Mouse (Mus musculus): ENCODE results near the gene Cd55b. TPM values are rescaled to one million over a fixed set of nuclear protein-coding genes. Genes with fewer than 3 reads are reported as not detected.
"Not testable (repeated sequence)": the region's sequence is repeated elsewhere in the genome, so short reads cannot be mapped to it uniquely, and the experiment has no call there.

The Cd55b gene
- total and polyA plus RNA-seq, 2 experiments from 2014 or later, result not detected

DNA sequence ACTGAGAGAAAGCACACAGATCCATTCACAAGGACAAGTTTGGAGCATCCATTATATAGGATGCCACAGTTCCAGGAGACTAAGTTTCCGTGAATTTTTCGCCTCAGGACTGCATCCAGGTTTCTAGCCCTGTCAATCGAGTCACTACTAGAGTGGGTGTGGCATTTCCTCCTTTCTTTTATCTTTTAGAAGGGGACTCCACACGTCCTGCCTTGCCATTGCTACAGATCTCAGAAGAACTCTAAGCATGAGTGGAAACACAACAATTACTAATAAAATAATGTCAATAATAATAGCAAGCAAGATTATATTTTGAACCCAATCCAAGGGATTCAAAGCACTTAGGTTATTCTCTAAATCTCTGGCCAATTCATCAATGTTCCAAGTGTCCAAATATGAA, 8.1 kb upstream of the Cd55b start:
- Histone ChIP-seq H3K9me3 (ENCODE audit: low read length) (no peaks in the 10 kb centered on the region), H3K27me3 (ENCODE audit: insufficient read depth, low read length) (no peaks in the 10 kb centered on the region), H3K4me1 (ENCODE audit: insufficient read depth, low read length) (no peaks in the 10 kb centered on the region), H3K4me3 (ENCODE audit: low read length) (no peak overlapping the region), H3K27ac (no peak overlapping the region), H3K9ac (replicated peaks; ENCODE audit: low read length) (no peak overlapping the region), H3K36me3 (ENCODE audit: insufficient read depth, low read length) (no peaks in the 10 kb centered on the region), H3K4me2 (ENCODE audit: low read depth, low read length) (no peak overlapping the region)
- ATAC-seq (no peak), DNase-seq (ENCODE audit: low spot score) (no peak)
- no peak for TF ChIP-seq CTCF (IDR thresholded peaks at IDR 0.05; ENCODE audit: low read depth)
- 73% methylated on average over 4 of the region's 4 CpGs for WGBS

DNA sequence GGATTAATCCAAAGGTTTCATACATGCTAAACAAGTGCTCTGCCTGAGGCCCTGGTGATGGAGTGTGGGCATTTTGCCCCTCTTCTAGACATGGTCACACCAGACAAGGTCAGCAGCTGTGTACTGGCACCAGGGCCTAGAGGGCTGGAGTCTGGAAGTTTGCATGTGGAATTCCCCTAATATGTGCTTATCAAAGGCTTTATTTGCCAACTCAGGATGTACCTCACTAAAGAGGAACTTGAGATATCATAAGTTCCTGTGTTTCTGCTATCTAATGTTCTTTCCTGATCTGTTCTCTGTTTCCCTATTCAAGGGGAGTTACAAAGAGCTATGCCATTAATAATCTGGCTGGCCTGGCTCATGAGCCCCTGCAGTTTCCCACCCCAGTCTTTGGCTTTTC, 5.9 kb upstream of the Cd55b start:
- H3K4me1 ChIP-seq (ENCODE audit: insufficient read depth, low read length); H3K9ac ChIP-seq (replicated peaks; ENCODE audit: low read length); H3K36me3 ChIP-seq (ENCODE audit: insufficient read depth, low read length); ATAC-seq; DNase-seq (ENCODE audit: low spot score); H3K4me2 ChIP-seq (ENCODE audit: low read depth, low read length); H3K9me3 ChIP-seq (ENCODE audit: low read length); H3K4me3 ChIP-seq (ENCODE audit: low read length); H3K27me3 ChIP-seq (ENCODE audit: insufficient read depth, low read length); H3K27ac ChIP-seq: not testable (repeated sequence)

DNA sequence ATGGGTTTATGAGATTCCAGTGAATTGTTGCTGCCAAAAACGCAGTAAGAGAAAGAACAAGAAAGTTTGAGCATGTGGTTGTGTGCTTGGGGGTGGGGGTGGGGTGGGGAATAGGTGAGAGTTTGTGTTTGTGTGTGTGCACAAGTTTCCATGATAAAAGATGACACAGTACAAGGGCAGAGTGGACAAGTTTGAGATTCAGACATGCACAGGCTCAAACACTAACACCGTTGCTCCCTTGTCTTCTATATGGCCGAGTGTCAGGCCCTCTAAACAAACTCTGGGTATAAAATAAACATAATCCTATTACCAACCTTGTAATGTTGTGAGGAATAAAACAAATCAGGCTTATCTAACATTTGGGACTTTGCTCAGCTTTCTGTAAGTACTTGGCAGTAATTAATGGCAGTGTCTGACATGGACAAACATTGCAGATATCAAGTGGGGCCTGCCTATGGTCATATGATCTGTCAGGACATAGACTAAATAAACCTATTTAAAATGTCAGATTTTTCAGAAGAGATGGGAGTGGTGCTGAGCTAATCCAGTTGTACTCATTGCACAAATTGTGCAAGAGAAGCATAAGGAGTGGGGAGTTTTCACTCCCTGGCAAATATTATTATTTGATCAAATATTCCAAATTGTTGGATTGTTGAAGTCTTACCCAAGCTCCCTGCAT, 4.5 kb upstream of the Cd55b start:
- H3K4me2 ChIP-seq (ENCODE audit: low read depth, low read length); H3K9ac ChIP-seq (replicated peaks; ENCODE audit: low read length); H3K27me3 ChIP-seq (ENCODE audit: insufficient read depth, low read length); DNase-seq (ENCODE audit: low spot score); ATAC-seq; H3K4me3 ChIP-seq (ENCODE audit: low read length); H3K36me3 ChIP-seq (ENCODE audit: insufficient read depth, low read length); H3K27ac ChIP-seq; H3K4me1 ChIP-seq (ENCODE audit: insufficient read depth, low read length); H3K9me3 ChIP-seq (ENCODE audit: low read length): not testable (repeated sequence)
- WGBS, result 70% methylated on average over 2 of the region's 3 CpGs

DNA sequence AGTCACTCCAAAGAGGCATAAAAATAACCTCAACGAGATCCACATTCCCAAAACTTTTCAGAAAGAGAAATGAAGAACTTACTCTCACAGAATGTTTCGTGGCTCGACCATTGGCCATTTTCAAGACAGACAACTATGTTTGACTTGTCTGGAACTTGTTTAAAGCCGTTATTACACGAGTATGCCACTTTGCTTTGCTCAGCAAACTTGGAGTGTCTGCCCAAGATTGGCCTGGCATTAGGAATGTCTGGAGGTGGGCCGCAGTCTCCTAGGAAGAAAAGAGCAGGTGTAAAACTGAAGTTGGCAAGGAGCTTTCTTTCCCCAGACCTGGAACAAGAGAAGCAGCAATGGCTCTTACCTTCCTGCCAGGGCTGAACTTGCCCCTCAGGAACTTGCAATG, 776 bp downstream of the Cd55b start:
- ATAC-seq; H3K27ac ChIP-seq; H3K9me3 ChIP-seq (ENCODE audit: low read length); H3K4me1 ChIP-seq (ENCODE audit: insufficient read depth, low read length); DNase-seq (ENCODE audit: low spot score); H3K4me2 ChIP-seq (ENCODE audit: low read depth, low read length); H3K4me3 ChIP-seq (ENCODE audit: low read length); H3K36me3 ChIP-seq (ENCODE audit: insufficient read depth, low read length); H3K27me3 ChIP-seq (ENCODE audit: insufficient read depth, low read length); H3K9ac ChIP-seq (replicated peaks; ENCODE audit: low read length): not testable (repeated sequence)
- WGBS, result no CpG with 5 or more reads among the region's 6 CpGs

DNA sequence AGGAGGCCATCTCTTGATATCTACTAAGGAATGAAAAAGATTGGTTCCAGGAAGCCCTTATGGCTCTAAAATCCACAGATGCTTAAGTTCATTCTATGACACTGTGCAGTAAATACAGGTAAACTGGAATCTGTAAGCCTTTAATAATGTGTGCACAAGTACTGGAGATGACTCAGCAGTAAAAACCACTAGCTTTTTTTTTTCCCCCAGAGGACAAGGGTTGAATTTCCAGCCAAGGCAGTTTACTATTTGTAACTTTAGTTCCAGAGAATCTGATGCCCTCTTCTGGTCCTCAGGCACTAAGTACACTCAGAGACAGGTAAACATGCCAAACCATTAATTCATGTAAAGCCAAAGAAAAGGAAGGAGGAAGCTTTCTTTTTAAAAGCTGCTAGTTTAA, 25.7 kb downstream of the Cd55b start:
- ATAC-seq; H3K4me1 ChIP-seq (ENCODE audit: insufficient read depth, low read length); H3K9ac ChIP-seq (replicated peaks; ENCODE audit: low read length); H3K4me3 ChIP-seq (ENCODE audit: low read length); H3K27ac ChIP-seq; DNase-seq (ENCODE audit: low spot score); H3K36me3 ChIP-seq (ENCODE audit: insufficient read depth, low read length); H3K9me3 ChIP-seq (ENCODE audit: low read length); H3K4me2 ChIP-seq (ENCODE audit: low read depth, low read length); H3K27me3 ChIP-seq (ENCODE audit: insufficient read depth, low read length): not testable (repeated sequence)

DNA sequence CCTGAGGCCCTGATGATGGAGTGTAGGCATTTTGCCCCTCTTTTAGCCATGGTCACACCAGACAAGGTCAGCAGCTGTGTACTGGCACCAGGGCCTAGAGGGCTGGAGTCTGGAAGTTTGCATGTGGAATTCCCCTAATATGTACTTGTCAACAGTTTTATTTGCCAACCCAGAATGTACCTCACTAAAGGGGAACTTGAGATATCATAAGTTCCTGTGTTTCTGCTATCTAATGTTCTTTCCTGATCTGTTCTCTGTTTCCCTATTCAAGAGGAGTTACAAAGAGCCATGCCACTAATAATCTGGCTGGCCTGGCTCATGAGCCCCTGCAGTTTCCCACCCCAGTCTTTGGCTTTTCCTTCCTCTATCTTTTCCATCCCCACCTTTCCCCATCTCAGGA, 35.5 kb downstream of the Cd55b start:
- not testable (repeated sequence) for H3K9ac ChIP-seq (replicated peaks; ENCODE audit: low read length); H3K27me3 ChIP-seq (ENCODE audit: insufficient read depth, low read length); H3K4me1 ChIP-seq (ENCODE audit: insufficient read depth, low read length); H3K4me3 ChIP-seq (ENCODE audit: low read length); DNase-seq (ENCODE audit: low spot score); H3K36me3 ChIP-seq (ENCODE audit: insufficient read depth, low read length); H3K9me3 ChIP-seq (ENCODE audit: low read length); H3K4me2 ChIP-seq (ENCODE audit: low read depth, low read length); ATAC-seq; H3K27ac ChIP-seq

DNA sequence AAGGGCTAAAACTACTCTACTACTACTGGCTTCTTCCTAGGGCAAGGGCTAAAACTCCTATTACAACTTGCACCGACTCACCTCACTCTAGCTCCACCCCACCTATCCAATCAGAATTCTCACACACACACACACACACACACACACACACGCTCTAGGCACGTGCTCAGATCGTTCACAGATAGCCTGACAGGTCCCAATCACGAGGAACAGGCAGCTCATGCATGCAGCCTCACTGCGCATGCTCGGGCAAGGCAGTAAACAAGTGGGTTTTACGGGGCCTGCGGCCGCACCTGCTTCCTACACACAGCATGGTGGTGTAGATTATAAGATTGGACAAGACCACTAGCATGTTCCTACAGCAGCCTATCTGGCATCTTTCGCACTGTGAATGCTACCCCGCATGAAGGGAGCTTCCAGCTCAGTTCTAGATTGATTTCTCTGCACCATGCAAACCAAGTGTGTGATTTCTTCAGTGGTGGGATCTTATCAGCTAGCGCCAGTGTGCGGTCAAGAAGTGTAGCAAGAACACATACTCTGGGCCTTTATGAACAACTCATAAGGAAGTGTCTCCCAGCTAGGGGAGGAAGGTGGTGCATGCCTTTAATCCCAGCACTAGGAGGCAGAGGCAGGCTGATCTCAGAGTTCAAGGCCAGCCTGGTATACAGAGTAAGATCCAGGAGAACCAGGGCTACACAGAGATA, 44.9 kb downstream of the Cd55b start:
- H3K4me2 ChIP-seq (ENCODE audit: low read depth, low read length), result no peak overlapping the region
- WGBS, result 93% methylated on average over 14 of the region's 14 CpGs
- no peaks in the 10 kb centered on the region for H3K27me3 ChIP-seq (ENCODE audit: insufficient read depth, low read length)
- H3K9me3 ChIP-seq (ENCODE audit: low read length), result no peaks in the 10 kb centered on the region
- DNase-seq (ENCODE audit: low spot score), result no peak
- no peaks in the 10 kb centered on the region for H3K36me3 ChIP-seq (ENCODE audit: insufficient read depth, low read length)
- no peaks in the 10 kb centered on the region for H3K4me1 ChIP-seq (ENCODE audit: insufficient read depth, low read length)
- ATAC-seq, result no peak
- no peak for TF ChIP-seq CTCF (IDR thresholded peaks at IDR 0.05; ENCODE audit: low read depth)
- H3K4me3 ChIP-seq (ENCODE audit: low read length), result no peak overlapping the region
- H3K9ac ChIP-seq (replicated peaks; ENCODE audit: low read length), result no peak overlapping the region
- H3K27ac ChIP-seq, result no peak overlapping the region
